Mouse (Mus musculus): ENCODE results near the gene Mcl1.

Mcl1 gene

DNA sequence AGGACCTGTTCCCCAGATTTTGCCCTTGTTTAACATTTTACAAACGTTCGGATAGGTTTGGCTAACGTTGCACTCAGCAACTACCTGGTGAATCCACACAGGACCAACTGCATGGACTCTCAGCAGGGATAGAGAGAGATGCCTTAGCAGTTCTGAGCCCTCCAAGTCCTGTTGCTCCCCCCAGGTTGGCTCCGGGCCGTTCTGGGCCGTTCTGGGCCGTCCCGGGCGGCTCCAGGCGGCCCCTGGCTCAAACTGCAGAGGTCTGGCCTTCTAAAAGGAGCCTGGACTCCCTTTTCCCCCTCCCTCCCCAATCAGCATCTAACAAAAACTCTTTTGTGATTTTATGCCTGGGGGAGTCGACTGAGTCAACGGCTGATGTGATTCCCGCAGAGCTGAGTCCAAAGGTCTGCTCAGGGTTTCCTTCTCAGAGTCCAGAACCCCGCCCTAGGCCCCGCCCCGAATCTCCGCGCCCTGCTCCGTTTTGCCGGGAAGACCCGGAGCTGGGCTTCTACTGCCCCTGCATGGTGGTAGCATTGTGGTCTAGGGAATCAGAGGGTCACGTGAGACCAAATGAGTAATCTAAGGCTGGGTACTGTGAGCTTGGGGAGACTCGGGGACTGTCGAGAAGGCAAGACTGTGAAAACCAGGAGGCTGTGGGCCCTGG is 43.4 kb downstream of the Mcl1 start:
- ATAC-seq (ENCODE audit: insufficient number of reproducible peaks, low FRiP score, low TSS enrichment) = 0 out of 2 replicates have a peak, but pooled peaks have one; percentile 28

- no peak for ATAC-seq (ENCODE audit: insufficient number of reproducible peaks, low FRiP score, low TSS enrichment)
Observed at GRCm38 (mm10) chr3:95703276-95703675, 44.7 kb downstream of the Mcl1 start.

DNA sequence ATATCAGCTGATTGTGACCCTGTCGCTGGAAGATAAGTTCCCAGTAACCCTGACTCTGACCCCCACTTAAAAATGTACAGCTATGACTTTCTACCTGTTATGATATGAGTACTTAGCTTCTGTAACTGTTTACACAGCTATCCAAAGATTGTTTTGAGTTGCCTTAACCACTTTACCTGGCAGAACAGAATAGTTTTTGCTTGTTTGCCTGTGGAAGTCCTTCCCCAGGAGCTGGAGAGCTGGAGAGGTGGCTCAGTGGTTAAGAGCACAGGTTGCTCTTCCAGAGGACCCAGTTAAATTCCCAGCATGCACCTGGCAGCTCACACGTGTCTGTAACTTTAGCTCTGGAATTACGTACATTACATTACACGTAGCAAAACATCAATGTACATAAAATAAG is 46.0 kb downstream of the Mcl1 start:
- no peak for ATAC-seq (ENCODE audit: insufficient number of reproducible peaks, low FRiP score, low TSS enrichment)

DNA sequence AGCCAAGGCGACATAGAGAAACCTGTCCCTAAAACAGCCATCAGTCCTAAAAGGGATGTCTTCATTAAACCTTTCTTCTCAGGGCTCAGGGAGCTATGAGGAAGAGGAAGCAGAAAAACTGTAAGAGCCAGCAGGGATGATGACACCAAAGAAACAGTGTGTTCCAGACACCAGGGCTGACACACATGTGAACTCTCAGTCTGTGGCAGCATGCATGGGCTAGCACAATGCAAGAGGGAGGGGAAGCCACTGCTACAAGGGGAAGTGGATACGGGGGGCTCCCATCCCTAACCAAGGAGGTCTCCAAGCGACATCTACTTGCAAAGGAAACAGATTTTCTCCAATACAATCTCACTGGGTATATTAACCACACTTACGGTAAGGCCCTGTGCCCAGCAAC is 47.7 kb downstream of the Mcl1 start:
- no peak for ATAC-seq (ENCODE audit: insufficient number of reproducible peaks, low FRiP score, low TSS enrichment)

- no peak for ATAC-seq (ENCODE audit: insufficient number of reproducible peaks, low FRiP score, low TSS enrichment)
Observed at GRCm38 (mm10) chr3:95707497-95707896, 48.9 kb downstream of the Mcl1 start.

DNA sequence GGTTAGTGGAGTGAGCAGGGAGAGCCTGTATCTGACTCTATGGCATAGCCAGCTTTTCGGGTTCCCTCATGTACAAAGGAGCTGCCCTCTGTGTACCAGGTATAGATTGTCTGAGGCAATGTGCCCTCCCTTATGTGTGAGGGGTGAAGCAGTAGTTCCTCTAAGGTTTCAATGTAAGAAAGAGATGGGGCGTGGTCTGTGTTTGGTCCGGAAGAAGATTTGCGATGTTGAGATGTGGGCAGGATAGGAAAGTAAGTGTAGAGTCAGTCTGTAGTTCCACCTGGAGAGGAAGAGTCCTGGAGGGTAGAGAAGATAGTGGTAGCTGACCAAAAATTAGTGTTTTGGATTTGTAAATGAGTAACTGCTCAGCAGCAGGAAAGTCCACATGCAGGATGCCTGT is 50.5 kb downstream of the Mcl1 start:
- ATAC-seq (ENCODE audit: insufficient number of reproducible peaks, low FRiP score, low TSS enrichment) = no peak

DNA sequence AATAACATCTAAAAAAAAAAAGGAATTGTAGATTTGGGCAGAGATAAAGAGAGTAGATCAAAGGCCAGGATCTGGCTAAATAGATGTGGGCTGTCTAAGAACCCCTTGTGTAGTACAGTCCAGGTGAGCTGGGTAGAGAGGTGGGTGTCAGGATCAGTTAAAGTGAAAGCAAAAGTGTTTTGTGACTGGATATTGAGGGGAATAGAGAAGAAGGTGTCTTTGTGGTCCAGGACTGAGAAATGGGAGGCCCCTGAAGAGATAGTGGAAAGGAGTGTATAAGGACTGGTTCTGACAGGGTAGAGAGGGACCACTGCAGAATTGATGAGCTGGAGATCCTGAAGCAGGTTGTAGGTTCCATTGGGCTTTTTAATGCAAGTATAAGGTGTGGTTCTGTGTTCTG is 51.4 kb downstream of the Mcl1 start:
- ATAC-seq (ENCODE audit: insufficient number of reproducible peaks, low FRiP score, low TSS enrichment) = no peak

Measured in cerebellum, adult (tissue).